Mouse (Mus musculus) hindbrain, embryonic 12.5 days (tissue): Measurements from ENCODE around the gene Tpgs1. TPM values are rescaled to one million over a fixed set of nuclear protein-coding genes. Genes with fewer than 3 reads are reported as not detected.

Experiments used
- ATAC-seq: fragments of 200-750 bp; cut with Nextera tagmentation; 2 replicates; pipeline ENCODE4 v1.8.0; 2017; ENCODE audit warnings: moderate TSS enrichment; ENCODE audit not compliant: low FRiP score
- H3K27ac ChIP-seq: fragments of 300-500 bp; sonication (generic); 2 replicates; pipeline ENCODE4 v1.5.1; 2016; ENCODE audit warnings: mild to moderate bottlenecking
- H3K27me3 ChIP-seq: fragments of 300-500 bp; sonication (generic); 2 replicates; pipeline ENCODE4 v1.6.1; 2016; ENCODE audit warnings: mild to moderate bottlenecking
- H3K36me3 ChIP-seq: fragments of 300-500 bp; sonication (generic); 2 replicates; pipeline ENCODE4 v1.6.1; 2016; ENCODE audit warnings: mild to moderate bottlenecking
- H3K4me1 ChIP-seq: fragments of 300-500 bp; sonication (generic); 2 replicates; pipeline ENCODE4 v1.6.1; 2016
- H3K4me2 ChIP-seq: fragments of 300-500 bp; sonication (generic); replicated peaks from 2 replicates; pipeline ENCODE4 v1.6.1; 2016; ENCODE audit warnings: mild to moderate bottlenecking
- H3K4me3 ChIP-seq: fragments of 300-500 bp; sonication (generic); 2 replicates; pipeline ENCODE4 v1.5.1; 2016; ENCODE audit warnings: mild to moderate bottlenecking
- H3K9ac ChIP-seq: fragments of 300-500 bp; sonication (generic); 2 replicates; pipeline ENCODE4 v1.6.1; 2016; ENCODE audit warnings: mild to moderate bottlenecking, moderate library complexity
- H3K9me3 ChIP-seq: fragments of 300-500 bp; sonication (generic); replicated peaks from 2 replicates; pipeline ENCODE4 v1.6.1; 2016; ENCODE audit warnings: mild to moderate bottlenecking
- WGBS: fragments of 180-500 bp; shearing (Covaris S2); methylation state at CpG from one replicate; pipeline ENCODE4 v1.1.7; 2016; 5-methylcytosine and 5-hydroxymethylcytosine counted together
- polyA plus RNA-seq: library from polyadenylated mRNA; unstranded; fragments of >200 nt; fragmentation: Nextera tagmentation; extraction: Ambion mirVana; gene quantifications from 2 replicates; pipeline ENCODE4 v1.2.1, GENCODE M21; 2016

The Tpgs1 gene
- 68.1 and 69.4 TPM in 2 replicates for polyA plus RNA-seq

DNA sequence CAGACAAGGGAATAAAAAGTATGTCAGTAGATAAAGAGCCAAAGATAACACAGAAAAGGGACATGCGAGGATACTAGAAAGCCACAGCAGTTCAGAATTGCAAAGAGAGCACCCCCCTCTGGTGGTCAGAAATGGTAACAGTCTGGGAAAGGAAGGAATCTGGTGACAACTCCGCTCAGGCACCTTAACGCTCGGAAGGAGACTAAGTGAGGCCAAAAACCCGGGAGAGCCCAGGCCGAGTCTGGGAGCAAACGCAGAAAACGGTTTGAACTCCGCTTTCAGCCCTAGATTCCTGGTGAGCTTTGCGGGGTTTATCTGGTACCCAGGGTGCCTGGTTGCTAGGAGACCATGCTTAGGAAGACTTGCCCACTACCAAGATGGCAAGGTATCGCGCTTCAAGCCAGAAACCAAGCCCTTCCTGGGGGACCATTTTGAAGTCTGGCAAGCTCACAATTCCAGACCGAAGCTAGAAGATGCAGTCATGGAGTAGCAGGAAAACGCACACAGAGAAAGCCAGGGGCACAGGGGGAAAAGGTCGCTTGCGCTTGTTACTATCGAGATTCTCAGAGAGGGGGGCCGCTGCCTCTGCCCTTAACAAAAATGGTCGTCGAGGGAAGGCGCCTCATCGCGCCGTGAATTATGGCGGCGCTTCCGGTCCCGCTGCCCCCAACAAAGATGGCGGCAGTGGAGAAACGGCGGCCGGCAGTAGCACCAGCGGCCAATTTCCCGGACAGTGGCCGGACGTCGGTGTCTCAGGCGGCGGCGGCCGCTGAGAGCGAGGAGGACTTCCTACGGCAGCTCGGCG, at the start of gene Tpgs1:
Gene Tpgs1, plus strand, starts transcription at position 599 of the 805 bp plus-strand sequence.
- Histone ChIP-seq H3K4me2 (peak within 1 kb of the TSS; percentile 71), H3K27ac (peak within 1 kb of the TSS; percentile 98), H3K36me3 (peaks cover 5% of the 10 kb centered on the region; the same call in 1 of the 2 replicates), H3K4me3 (peak within 1 kb of the TSS; percentile 92), H3K4me1 (peaks cover 27% of the 10 kb centered on the region), H3K9ac (peak within 1 kb of the TSS; percentile 93), H3K27me3 (no peaks in the 10 kb centered on the region; the same call in 1 of the 2 replicates), H3K9me3 (no peaks in the 10 kb centered on the region)
- peak; percentile 83 for ATAC-seq
- under 1% methylated on average over 45 of the region's 45 CpGs for WGBS

GRCm38 (mm10) chr10:79623950-79624349, 45.2 kb upstream of the Tpgs1 start:
- ATAC-seq, result no peak
- H3K4me1 ChIP-seq, result 0 out of 2 replicates have a peak, but pooled peaks cover 2% of the 10 kb centered on the region
- H3K27ac ChIP-seq, result no peak overlapping the region
- no peak overlapping the region for H3K4me3 ChIP-seq
- no peak overlapping the region for H3K9ac ChIP-seq
- H3K27me3 ChIP-seq, result no peaks in the 10 kb centered on the region
- H3K9me3 ChIP-seq, result no peaks in the 10 kb centered on the region
- WGBS, result 56% methylated on average over 12 of the region's 12 CpGs
- no peak overlapping the region for H3K4me2 ChIP-seq
- peaks cover 20% of the 10 kb centered on the region for H3K36me3 ChIP-seq

DNA sequence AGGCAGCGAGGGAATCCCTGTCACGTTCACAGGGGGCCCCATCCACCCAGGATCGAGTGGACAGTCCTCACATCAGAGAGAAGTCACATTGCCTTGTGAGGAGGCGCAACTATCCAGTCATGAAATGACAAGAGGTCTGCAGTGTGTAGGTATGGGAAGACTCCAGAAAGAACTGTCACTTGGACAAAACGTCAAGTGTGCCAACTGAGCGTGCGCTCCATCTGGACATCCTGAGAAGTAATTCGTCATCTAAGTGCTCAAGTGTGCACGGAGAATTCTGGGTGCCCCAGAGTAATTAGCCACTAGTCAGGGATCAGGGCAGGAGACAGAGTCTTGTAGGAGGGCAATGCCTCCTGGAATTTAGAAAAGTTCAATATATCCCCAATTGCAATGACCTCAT, 43.8 kb upstream of the Tpgs1 start:
- no peak overlapping the region for H3K4me3 ChIP-seq
- no peaks in the 10 kb centered on the region for H3K27me3 ChIP-seq
- H3K27ac ChIP-seq, result no peak overlapping the region
- no peak overlapping the region for H3K4me2 ChIP-seq
- H3K9me3 ChIP-seq, result peaks cover 2% of the 10 kb centered on the region; the same call in 1 of the 2 replicates
- no peaks in the 10 kb centered on the region for H3K4me1 ChIP-seq
- H3K9ac ChIP-seq, result no peak overlapping the region
- WGBS, result 80% methylated on average over 9 of the region's 9 CpGs
- no peak for ATAC-seq
- H3K36me3 ChIP-seq, result peaks cover 14% of the 10 kb centered on the region

- Histone ChIP-seq H3K9ac (0 out of 2 replicates have a peak overlapping the region, but pooled peaks have one; percentile 18), H3K27me3 (no peaks in the 10 kb centered on the region), H3K4me3 (no peak overlapping the region), H3K4me2 (no peak overlapping the region), H3K27ac (no peak overlapping the region), H3K4me1 (no peaks in the 10 kb centered on the region), H3K36me3 (peaks cover 14% of the 10 kb centered on the region), H3K9me3 (peaks cover 5% of the 10 kb centered on the region; the same call in 1 of the 2 replicates)
- 87% methylated on average over 10 of the region's 10 CpGs for WGBS
- 0 out of 2 replicates have a peak, but pooled peaks have one; percentile 18 for ATAC-seq
Observed at GRCm38 (mm10) chr10:79626156-79626555, 43.0 kb upstream of the Tpgs1 start.

- WGBS, result 80% methylated on average over 5 of the region's 5 CpGs
- no peaks in the 10 kb centered on the region for H3K27me3 ChIP-seq
- H3K36me3 ChIP-seq, result peaks cover 9% of the 10 kb centered on the region
- no peak overlapping the region for H3K27ac ChIP-seq
- peaks cover 5% of the 10 kb centered on the region; the same call in 1 of the 2 replicates for H3K9me3 ChIP-seq
- no peak overlapping the region for H3K9ac ChIP-seq
- H3K4me2 ChIP-seq, result no peak overlapping the region
- ATAC-seq, result no peak
- no peak overlapping the region for H3K4me3 ChIP-seq
- no peaks in the 10 kb centered on the region for H3K4me1 ChIP-seq
Observed at GRCm38 (mm10) chr10:79628377-79628776, 40.8 kb upstream of the Tpgs1 start.

DNA sequence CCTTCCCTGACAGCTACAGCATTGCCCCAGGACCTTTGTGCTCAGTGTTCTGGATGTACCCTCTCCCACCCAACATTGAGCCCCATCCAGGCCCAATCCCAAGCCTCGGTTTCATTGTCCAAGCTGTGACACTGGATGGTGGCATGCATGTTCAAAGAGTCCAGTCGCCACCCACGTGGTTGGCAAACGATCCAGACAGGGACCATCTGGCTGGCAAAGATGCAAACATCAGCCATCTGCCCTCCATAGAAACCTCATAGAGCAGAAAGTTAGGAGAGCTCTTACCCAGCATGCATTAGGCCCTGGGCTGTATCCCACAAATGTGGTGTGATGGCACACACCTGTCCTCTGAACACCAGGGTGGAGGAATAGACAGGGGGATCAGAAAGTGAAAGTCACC, 37.7 kb upstream of the Tpgs1 start:
- WGBS, result 80% methylated on average over 4 of the region's 4 CpGs

DNA sequence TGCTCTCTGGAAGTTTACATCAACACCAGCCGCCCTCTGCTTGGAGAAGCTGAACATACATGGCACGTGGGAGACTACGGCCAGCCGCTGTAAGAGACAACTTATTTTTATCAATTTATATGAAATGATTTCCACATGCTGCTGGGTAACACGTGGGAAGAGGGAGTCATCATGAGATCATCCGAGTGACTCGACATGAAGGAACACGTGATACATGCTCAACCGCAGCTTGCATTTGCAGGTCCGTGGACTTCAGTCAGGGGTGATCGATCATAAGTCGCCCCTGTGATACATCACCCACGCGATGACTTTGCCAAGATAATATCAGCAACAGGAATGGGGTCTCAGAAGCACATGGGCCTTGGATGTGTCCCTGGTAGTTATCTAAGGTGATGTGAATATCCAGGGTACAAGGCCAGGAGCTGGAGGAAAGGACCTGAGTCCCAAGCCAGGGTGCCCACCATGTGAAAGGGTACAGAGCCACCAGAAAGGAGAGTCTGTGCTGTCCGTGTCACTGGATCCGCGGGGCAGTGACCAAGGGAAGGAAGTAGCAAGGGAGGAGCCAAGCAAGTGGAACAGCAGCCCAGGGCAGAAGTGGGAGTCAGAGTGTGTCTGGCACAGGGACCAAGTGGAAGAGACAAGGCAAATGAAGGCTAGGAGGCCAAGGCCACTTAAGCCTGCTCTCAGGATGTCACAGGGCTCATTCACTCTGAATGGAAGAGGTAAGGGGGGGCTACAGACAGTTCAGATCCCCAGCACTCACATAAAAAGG, 36.0 kb upstream of the Tpgs1 start:
- H3K27ac ChIP-seq, result no peak overlapping the region
- peaks cover 5% of the 10 kb centered on the region; the same call in 1 of the 2 replicates for H3K9me3 ChIP-seq
- H3K4me2 ChIP-seq, result no peak overlapping the region
- H3K27me3 ChIP-seq, result peaks cover 5% of the 10 kb centered on the region
- 87% methylated on average over 17 of the region's 17 CpGs for WGBS
- H3K4me1 ChIP-seq, result peaks cover 10% of the 10 kb centered on the region
- no peak overlapping the region for H3K4me3 ChIP-seq
- H3K36me3 ChIP-seq, result no peaks in the 10 kb centered on the region
- H3K9ac ChIP-seq, result peak overlapping the region; percentile 14; the same call in 1 of the 2 replicates
- ATAC-seq, result no peak

More for the DNA sequence above, 37.7 kb upstream of the Tpgs1 start:
- H3K27me3 ChIP-seq, result no peaks in the 10 kb centered on the region
- H3K4me2 ChIP-seq, result no peak overlapping the region
- H3K4me1 ChIP-seq, result 0 out of 2 replicates have a peak, but pooled peaks cover 1% of the 10 kb centered on the region
- H3K27ac ChIP-seq, result no peak overlapping the region
- peaks cover 6% of the 10 kb centered on the region; the same call in 1 of the 2 replicates for H3K36me3 ChIP-seq
- no peak overlapping the region for H3K9ac ChIP-seq
- ATAC-seq, result no peak
- H3K9me3 ChIP-seq, result peaks cover 5% of the 10 kb centered on the region; the same call in 1 of the 2 replicates
- no peak overlapping the region for H3K4me3 ChIP-seq

DNA sequence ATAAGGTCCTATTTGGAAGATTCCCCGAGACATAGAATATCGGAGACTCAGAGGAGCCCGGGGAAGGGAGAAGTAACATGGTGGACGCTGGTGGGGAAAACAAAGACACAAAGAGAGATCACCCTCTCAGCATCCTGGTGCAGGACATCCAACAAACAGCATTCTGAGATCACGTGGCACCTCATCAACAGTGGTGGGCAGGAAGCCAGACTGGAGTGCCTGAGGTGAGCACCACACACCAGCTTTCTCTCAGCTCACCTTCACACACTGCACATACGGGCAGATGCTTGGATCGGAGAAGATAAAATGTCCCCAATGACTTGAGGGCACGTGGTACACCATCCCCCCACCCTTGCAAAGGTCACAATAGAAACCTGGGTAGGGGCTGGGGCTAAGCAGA, 32.9 kb upstream of the Tpgs1 start:
- Histone ChIP-seq H3K9me3 (no peaks in the 10 kb centered on the region), H3K4me2 (peak overlapping the region; percentile 86), H3K9ac (no peak overlapping the region), H3K27me3 (peaks cover 25% of the 10 kb centered on the region), H3K36me3 (no peaks in the 10 kb centered on the region), H3K4me1 (peaks cover 21% of the 10 kb centered on the region), H3K27ac (peak overlapping the region; percentile 92), H3K4me3 (peak overlapping the region; percentile 77)
- 79% methylated on average over 8 of the region's 8 CpGs for WGBS
- peak; percentile 23; the same call in 1 of the 2 replicates for ATAC-seq

DNA sequence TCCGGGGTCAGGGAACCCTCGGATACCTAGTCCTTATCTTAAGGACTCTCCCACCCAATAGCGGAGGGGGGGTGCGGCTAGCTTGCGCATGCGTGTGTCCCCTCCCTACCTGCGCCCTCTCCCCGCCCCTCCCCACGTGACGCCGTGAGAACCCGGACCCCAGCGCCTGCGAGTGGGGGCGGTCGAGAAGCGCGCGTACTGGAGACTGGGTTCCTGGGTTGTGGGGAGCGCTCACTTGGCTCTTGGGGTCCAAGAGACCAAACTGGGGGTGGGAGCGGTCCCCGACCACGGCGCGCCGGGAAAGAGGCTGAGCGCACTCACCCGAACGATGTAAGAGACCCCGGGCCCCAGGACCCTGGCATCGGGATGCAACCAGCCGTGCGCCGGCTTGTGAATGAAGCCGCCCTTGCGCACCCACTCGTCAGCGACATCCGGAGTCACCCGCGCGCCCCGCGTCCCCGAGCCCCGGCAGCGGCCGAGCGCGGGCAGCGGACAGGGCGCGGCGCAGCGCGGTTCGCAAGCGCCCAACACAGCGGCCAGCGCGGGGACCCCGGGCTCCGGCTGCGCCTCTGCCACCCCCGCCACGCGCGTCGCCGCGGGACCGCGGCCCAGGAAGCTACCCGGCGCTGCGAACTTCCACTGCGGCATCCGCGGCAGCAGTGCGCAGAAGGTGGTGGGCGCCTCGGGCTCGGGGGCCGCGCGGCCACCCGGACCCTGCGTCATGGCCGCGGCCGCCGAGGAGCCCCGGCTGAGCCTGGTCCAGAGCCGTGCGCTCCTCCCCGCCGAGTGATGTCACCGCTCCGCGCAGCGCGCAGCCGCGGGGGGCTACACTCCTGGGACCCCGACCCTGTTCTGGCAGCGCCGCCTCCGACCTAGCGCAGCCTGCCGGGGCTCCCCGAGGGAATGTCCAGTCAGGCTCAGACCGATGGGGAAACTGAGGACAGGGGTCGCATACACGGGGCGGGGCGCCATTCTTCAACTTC, 31.8 kb upstream of the Tpgs1 start, which contains the start of gene Shc2:
Gene Shc2, minus strand, starts transcription at position 791 of the 983 bp plus-strand sequence.
- Histone ChIP-seq H3K36me3 (no peaks in the 10 kb centered on the region), H3K27me3 (peaks cover 25% of the 10 kb centered on the region), H3K4me2 (peak within 1 kb of the TSS; percentile 86), H3K4me1 (peaks cover 21% of the 10 kb centered on the region), H3K9me3 (no peaks in the 10 kb centered on the region), H3K9ac (peak within 1 kb of the TSS; percentile 80), H3K27ac (peak within 1 kb of the TSS; percentile 92), H3K4me3 (peak within 1 kb of the TSS; percentile 77)
- WGBS, result under 1% methylated on average over 114 of the region's 116 CpGs
- ATAC-seq, result peak; percentile 87

GRCm38 (mm10) chr10:79638486-79639204, 30.5 kb upstream of the Tpgs1 start:
- H3K4me1 ChIP-seq, result peaks cover 21% of the 10 kb centered on the region
- peak; percentile 21; the same call in 1 of the 2 replicates for ATAC-seq
- peak overlapping the region; percentile 92 for H3K27ac ChIP-seq
- H3K9me3 ChIP-seq, result no peaks in the 10 kb centered on the region
- WGBS, result 5% methylated on average over 23 of the region's 23 CpGs
- H3K27me3 ChIP-seq, result peaks cover 25% of the 10 kb centered on the region
- no peaks in the 10 kb centered on the region for H3K36me3 ChIP-seq
- peak overlapping the region; percentile 86 for H3K4me2 ChIP-seq
- peak overlapping the region; percentile 80; the same call in 1 of the 2 replicates for H3K9ac ChIP-seq
- H3K4me3 ChIP-seq, result peak overlapping the region; percentile 77
